Mouse (Mus musculus) forebrain, embryonic 14.5 days (tissue): ENCODE results near the gene Nos3. TPM values are rescaled to one million over a fixed set of nuclear protein-coding genes. Genes with fewer than 3 reads are reported as not detected.

Experiments used
- ATAC-seq: fragments of 200-750 bp; cut with Nextera tagmentation; 2 replicates; pipeline ENCODE4 v1.8.0; 2017; ENCODE audit warnings: mild to moderate bottlenecking, moderate library complexity
- DNase-seq: peaks from one replicate; pipeline ENCODE4 v3.0.0-alpha.2; 2015; ENCODE audit warnings: low spot score
- H3K27ac ChIP-seq: fragments of 300-500 bp; sonication (generic); 2 replicates; pipeline ENCODE4 v1.5.1; 2014; ENCODE audit warnings: low read depth, mild to moderate bottlenecking, control low read depth, low read length, moderate library complexity
- H3K27me3 ChIP-seq: fragments of 300-500 bp; sonication (generic); replicated peaks from 2 replicates; pipeline ENCODE4 v1.6.1; 2014; ENCODE audit warnings: low read length, control low read depth, mixed read lengths; ENCODE audit not compliant: control insufficient read depth, insufficient read depth
- H3K36me3 ChIP-seq: fragments of 300-500 bp; sonication (generic); 2 replicates; pipeline ENCODE4 v1.6.1; 2014; ENCODE audit warnings: low read length, control low read depth; ENCODE audit not compliant: control insufficient read depth, insufficient read depth
- H3K4me1 ChIP-seq: fragments of 300-500 bp; sonication (generic); 2 replicates; pipeline ENCODE4 v1.6.1; 2014; ENCODE audit warnings: antibody characterized with exemption, low read length, control low read depth; ENCODE audit not compliant: control insufficient read depth, insufficient read depth
- H3K4me2 ChIP-seq: fragments of 300-500 bp; sonication (generic); 2 replicates; pipeline ENCODE4 v1.6.1; 2014; ENCODE audit warnings: mild to moderate bottlenecking, control low read depth, low read length
- H3K4me3 ChIP-seq: fragments of 300-500 bp; sonication (generic); 2 replicates; pipeline ENCODE4 v1.5.1; 2014; ENCODE audit warnings: low read depth, low read length, control low read depth
- H3K9ac ChIP-seq: fragments of 300-500 bp; sonication (generic); 2 replicates; pipeline ENCODE4 v1.6.1; 2014; ENCODE audit warnings: mild to moderate bottlenecking, low read length, control low read depth, moderate library complexity
- H3K9me3 ChIP-seq: fragments of 300-500 bp; sonication (generic); replicated peaks from 2 replicates; pipeline ENCODE4 v1.6.1; 2016; ENCODE audit warnings: low read length, control low read depth, mixed read lengths; ENCODE audit not compliant: control insufficient read depth
- WGBS: fragments of 180-500 bp; shearing (Covaris S2); extraction: QIAGEN DNeasy Blood & Tissue Kit; methylation state at CpG from one replicate; pipeline ENCODE4 v1.1.7; 2014; 5-methylcytosine and 5-hydroxymethylcytosine counted together
- polyA plus RNA-seq: library from polyadenylated mRNA; unstranded; fragments of >200 nt; fragmentation: Nextera tagmentation; extraction: Ambion mirVana; gene quantifications from 2 replicates; pipeline ENCODE4 v1.2.1, GENCODE M21; 2014

The Nos3 gene
- polyA plus RNA-seq, 1 experiment from 2014 or later: 4.6 TPM

GRCm38 (mm10) chr5:24423129-24424003 lies 58.8 kb downstream of the Nos3 start, which contains the start of the genes Cdk5 and Slc4a2:
Cdk5 (minus strand) TSS chr5:24423530.
Slc4a2 (plus strand) TSS chr5:24423837.
- peaks cover 25% of the 10 kb centered on the region for H3K36me3 ChIP-seq
- H3K4me2 ChIP-seq: peak within 1 kb of the TSS; percentile 69
- peak within 1 kb of the TSS; percentile 90 for H3K27ac ChIP-seq
- ATAC-seq (peak; percentile 95), DNase-seq (peak; percentile 100)
- H3K9me3 ChIP-seq: no peaks in the 10 kb centered on the region
- H3K27me3 ChIP-seq: peaks cover 3% of the 10 kb centered on the region; the same call in 1 of the 2 replicates
- H3K4me1 ChIP-seq: peaks cover 40% of the 10 kb centered on the region
- under 1% methylated on average over 46 of the region's 46 CpGs for WGBS
- H3K4me3 ChIP-seq: peak within 1 kb of the TSS; percentile 63
- H3K9ac ChIP-seq: peak within 1 kb of the TSS; percentile 84

- 9% methylated on average over 21 of the region's 21 CpGs for WGBS
Measured at GRCm38 (mm10) chr5:24424004-24424781, 59.6 kb downstream of the Nos3 start.

GRCm38 (mm10) chr5:24424861-24425411 lies 60.3 kb downstream of the Nos3 start:
- Histone ChIP-seq H3K4me2 (peak overlapping the region; percentile 69), H3K4me3 (peak overlapping the region; percentile 63), H3K4me1 (peaks cover 40% of the 10 kb centered on the region), H3K9me3 (no peaks in the 10 kb centered on the region), H3K27me3 (peaks cover 3% of the 10 kb centered on the region; the same call in 1 of the 2 replicates), H3K9ac (peak overlapping the region; percentile 68), H3K36me3 (peaks cover 11% of the 10 kb centered on the region), H3K27ac (peak overlapping the region; percentile 74)
- ATAC-seq: peak; percentile 24; the same call in 1 of the 2 replicates
- under 1% methylated on average over 52 of the region's 60 CpGs for WGBS
- DNase-seq: peak; percentile 89

More at GRCm38 (mm10) chr5:24424004-24424781, 59.6 kb downstream of the Nos3 start:
- ATAC-seq (no peak; the same call in 1 of the 2 replicates), DNase-seq (no peak)
- H3K27ac ChIP-seq: peak overlapping the region; percentile 90
- H3K36me3 ChIP-seq: peaks cover 17% of the 10 kb centered on the region
- peaks cover 3% of the 10 kb centered on the region; the same call in 1 of the 2 replicates for H3K27me3 ChIP-seq
- peak overlapping the region; percentile 69 for H3K4me2 ChIP-seq
- H3K4me3 ChIP-seq: peak overlapping the region; percentile 63
- H3K9ac ChIP-seq: peak overlapping the region; percentile 68
- peaks cover 40% of the 10 kb centered on the region for H3K4me1 ChIP-seq
- H3K9me3 ChIP-seq: no peaks in the 10 kb centered on the region

- Histone ChIP-seq H3K4me1 (peaks cover 40% of the 10 kb centered on the region), H3K9ac (peak overlapping the region; percentile 68), H3K27me3 (peaks cover 3% of the 10 kb centered on the region; the same call in 1 of the 2 replicates), H3K4me2 (peak overlapping the region; percentile 69), H3K27ac (peak overlapping the region; percentile 74), H3K36me3 (peaks cover 10% of the 10 kb centered on the region), H3K4me3 (peak overlapping the region; percentile 63), H3K9me3 (no peaks in the 10 kb centered on the region)
- no peak for ATAC-seq
- WGBS: under 1% methylated on average over 29 of the region's 30 CpGs
- no peak for DNase-seq
Measured at GRCm38 (mm10) chr5:24425421-24426036, 60.9 kb downstream of the Nos3 start.

GRCm38 (mm10) chr5:24426037-24426432 lies 61.4 kb downstream of the Nos3 start:
- DNase-seq: peak; percentile 29
- no peak for ATAC-seq
- Histone ChIP-seq H3K27ac (0 out of 2 replicates have a peak overlapping the region, but pooled peaks have one; percentile 74), H3K27me3 (peaks cover 3% of the 10 kb centered on the region; the same call in 1 of the 2 replicates), H3K36me3 (peaks cover 11% of the 10 kb centered on the region), H3K4me3 (peak overlapping the region; percentile 63), H3K4me1 (peaks cover 40% of the 10 kb centered on the region), H3K9me3 (no peaks in the 10 kb centered on the region), H3K9ac (peak overlapping the region; percentile 68), H3K4me2 (peak overlapping the region; percentile 69)
- WGBS: 3% methylated on average over 10 of the region's 10 CpGs

GRCm38 (mm10) chr5:24426556-24427284 lies 62.1 kb downstream of the Nos3 start:
- H3K4me1 ChIP-seq: peaks cover 40% of the 10 kb centered on the region
- 12% methylated on average over 9 of the region's 9 CpGs for WGBS
- H3K9ac ChIP-seq: no peak overlapping the region
- H3K9me3 ChIP-seq: no peaks in the 10 kb centered on the region
- no peak overlapping the region for H3K27ac ChIP-seq
- DNase-seq: no peak
- ATAC-seq: no peak
- H3K27me3 ChIP-seq: peaks cover 3% of the 10 kb centered on the region; the same call in 1 of the 2 replicates
- H3K36me3 ChIP-seq: peaks cover 18% of the 10 kb centered on the region
- H3K4me3 ChIP-seq: peak overlapping the region; percentile 63; the same call in 1 of the 2 replicates
- peak overlapping the region; percentile 69 for H3K4me2 ChIP-seq

GRCm38 (mm10) chr5:24427285-24427633 lies 62.6 kb downstream of the Nos3 start:
- Histone ChIP-seq H3K9me3 (no peaks in the 10 kb centered on the region), H3K4me2 (peak overlapping the region; percentile 69; the same call in 1 of the 2 replicates), H3K9ac (no peak overlapping the region), H3K36me3 (peaks cover 22% of the 10 kb centered on the region), H3K4me3 (no peak overlapping the region), H3K27me3 (peaks cover 3% of the 10 kb centered on the region; the same call in 1 of the 2 replicates), H3K27ac (no peak overlapping the region), H3K4me1 (peaks cover 40% of the 10 kb centered on the region)
- 9% methylated on average over 12 of the region's 12 CpGs for WGBS
- no peak for ATAC-seq
- no peak for DNase-seq
